Mouse (Mus musculus) neural tube, embryonic 14.5 days (tissue): Measurements from ENCODE around the gene Zscan20. TPM values are rescaled to one million over a fixed set of nuclear protein-coding genes. Genes with fewer than 3 reads are reported as not detected.

Experiments used
- ATAC-seq: fragments of 200-750 bp; cut with Nextera tagmentation; 2 replicates; pipeline ENCODE4 v1.8.0; 2017; ENCODE audit warnings: low read depth, mild to moderate bottlenecking, moderate TSS enrichment, moderate library complexity
- H3K27ac ChIP-seq: fragments of 300-500 bp; sonication (generic); 2 replicates; pipeline ENCODE4 v1.5.1; 2014; ENCODE audit warnings: low read depth, mild to moderate bottlenecking, control low read depth, low read length, moderate library complexity, mixed read lengths
- H3K27me3 ChIP-seq: fragments of 300-500 bp; sonication (generic); 2 replicates; pipeline ENCODE4 v1.6.1; 2014; ENCODE audit warnings: low read length; ENCODE audit not compliant: control insufficient read depth, insufficient read depth
- H3K36me3 ChIP-seq: fragments of 300-500 bp; sonication (generic); 2 replicates; pipeline ENCODE4 v1.6.1; 2014; ENCODE audit warnings: low read length, mixed read lengths; ENCODE audit not compliant: control insufficient read depth, insufficient read depth
- H3K4me1 ChIP-seq: fragments of 300-500 bp; sonication (generic); 2 replicates; pipeline ENCODE4 v1.6.1; 2014; ENCODE audit warnings: low read length; ENCODE audit not compliant: control insufficient read depth, insufficient read depth
- H3K4me2 ChIP-seq: fragments of 300-500 bp; sonication (generic); 2 replicates; pipeline ENCODE4 v1.6.1; 2014; ENCODE audit warnings: mild to moderate bottlenecking, low read depth, low read length, control low read depth
- H3K4me3 ChIP-seq: fragments of 300-500 bp; sonication (generic); 2 replicates; pipeline ENCODE4 v1.5.1; 2014; ENCODE audit warnings: low read depth, low read length, control low read depth, mixed read lengths
- H3K9ac ChIP-seq: fragments of 300-500 bp; sonication (generic); replicated peaks from 2 replicates; pipeline ENCODE4 v1.6.1; 2014; ENCODE audit warnings: low read depth, mild to moderate bottlenecking, control low read depth, low read length, mixed read lengths
- H3K9me3 ChIP-seq: fragments of 300-500 bp; sonication (generic); 2 replicates; pipeline ENCODE4 v1.6.1; 2016; ENCODE audit warnings: low read length; ENCODE audit not compliant: control insufficient read depth
- WGBS: fragments of 180-500 bp; shearing (Covaris S2); extraction: QIAGEN DNeasy Blood & Tissue Kit; methylation state at CpG from one replicate; pipeline ENCODE4 v1.1.7; 2014; 5-methylcytosine and 5-hydroxymethylcytosine counted together
- polyA plus RNA-seq: library from polyadenylated mRNA; unstranded; fragments of >200 nt; fragmentation: Nextera tagmentation; extraction: Ambion mirVana; gene quantifications from 2 replicates; pipeline ENCODE4 v1.2.1, GENCODE M21; 2014

Zscan20 gene
- polyA plus RNA-seq, 1 experiment from 2014 or later: 3.4 TPM

- no peak overlapping the region for H3K4me2 ChIP-seq
- no peak overlapping the region for H3K9ac ChIP-seq
- H3K9me3 ChIP-seq: no peaks in the 10 kb centered on the region
- no peak overlapping the region for H3K27ac ChIP-seq
- no peak overlapping the region for H3K4me3 ChIP-seq
- no peak for ATAC-seq
- H3K4me1 ChIP-seq: peaks cover 13% of the 10 kb centered on the region; the same call in 1 of the 2 replicates
- peaks cover 5% of the 10 kb centered on the region; the same call in 1 of the 2 replicates for H3K36me3 ChIP-seq
- 98% methylated on average over 7 of the region's 7 CpGs for WGBS
- no peaks in the 10 kb centered on the region for H3K27me3 ChIP-seq
Measured at GRCm38 (mm10) chr4:128606586-128606985, 3.3 kb downstream of the Zscan20 start.

DNA sequence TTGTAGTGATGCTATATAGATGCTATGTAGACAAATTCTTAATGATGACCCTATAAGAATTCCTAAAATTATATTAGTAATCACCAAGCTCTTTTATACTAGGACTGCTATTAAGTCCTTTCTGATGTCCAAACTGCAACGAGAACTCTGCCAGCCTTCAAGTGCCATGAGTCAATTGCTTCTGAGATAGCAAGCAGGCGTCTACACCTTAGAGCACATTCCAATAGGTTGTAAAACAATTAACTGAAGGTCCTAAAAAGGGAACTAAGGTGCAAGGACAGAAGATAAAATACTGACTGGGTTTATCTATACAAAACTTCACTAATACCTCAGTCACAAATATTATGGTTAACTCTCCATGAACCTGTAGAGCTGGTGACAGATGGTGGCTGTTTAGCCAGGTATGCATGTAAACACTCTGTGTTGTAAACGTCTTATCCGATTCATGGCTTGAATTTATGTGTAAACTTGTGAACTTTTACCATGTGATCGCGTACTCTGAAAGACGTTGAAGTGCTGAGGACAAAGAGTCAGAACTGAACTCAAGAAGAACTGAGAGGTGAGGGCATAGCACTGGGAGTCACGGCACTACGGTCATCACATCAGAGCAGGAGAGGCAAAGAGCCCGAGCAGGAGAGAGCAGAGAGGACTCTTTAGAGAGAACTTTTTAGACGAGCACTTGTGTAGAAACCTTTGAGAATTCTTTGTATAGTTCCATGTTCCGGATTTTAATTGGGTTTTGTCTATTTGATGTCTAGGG is 11.9 kb downstream of the Zscan20 start:
- H3K4me3 ChIP-seq: no peak overlapping the region
- no peaks in the 10 kb centered on the region for H3K4me1 ChIP-seq
- no peak for ATAC-seq
- H3K9me3 ChIP-seq: no peaks in the 10 kb centered on the region
- H3K27ac ChIP-seq: no peak overlapping the region
- no peaks in the 10 kb centered on the region for H3K36me3 ChIP-seq
- H3K27me3 ChIP-seq: no peaks in the 10 kb centered on the region
- no peak overlapping the region for H3K4me2 ChIP-seq
- 75% methylated on average over 12 of the region's 12 CpGs for WGBS
- no peak overlapping the region for H3K9ac ChIP-seq

GRCm38 (mm10) chr4:128594062-128594461 is 15.8 kb downstream of the Zscan20 start:
- Histone ChIP-seq H3K27me3 (no peaks in the 10 kb centered on the region), H3K27ac (no peak overlapping the region), H3K36me3 (peaks cover 14% of the 10 kb centered on the region), H3K4me2 (no peak overlapping the region), H3K4me3 (no peak overlapping the region), H3K9me3 (no peaks in the 10 kb centered on the region), H3K4me1 (no peaks in the 10 kb centered on the region), H3K9ac (no peak overlapping the region)
- WGBS: 98% methylated on average over 5 of the region's 5 CpGs
- ATAC-seq: no peak

- peaks cover 21% of the 10 kb centered on the region for H3K36me3 ChIP-seq
- no peak overlapping the region for H3K27ac ChIP-seq
- no peak overlapping the region for H3K4me3 ChIP-seq
- H3K9ac ChIP-seq: no peak overlapping the region
- no peaks in the 10 kb centered on the region for H3K9me3 ChIP-seq
- no peaks in the 10 kb centered on the region for H3K4me1 ChIP-seq
- H3K27me3 ChIP-seq: no peaks in the 10 kb centered on the region
- ATAC-seq: no peak
- WGBS: 96% methylated on average over 4 of the region's 4 CpGs
- no peak overlapping the region for H3K4me2 ChIP-seq
Measured at GRCm38 (mm10) chr4:128593286-128593685, 16.6 kb downstream of the Zscan20 start.

GRCm38 (mm10) chr4:128579182-128579581 is 30.7 kb downstream of the Zscan20 start:
- no peaks in the 10 kb centered on the region for H3K27me3 ChIP-seq
- H3K36me3 ChIP-seq: peaks cover 21% of the 10 kb centered on the region
- H3K4me3 ChIP-seq: no peak overlapping the region
- no peak overlapping the region for H3K4me2 ChIP-seq
- 56% methylated on average over 4 of the region's 4 CpGs for WGBS
- H3K27ac ChIP-seq: no peak overlapping the region
- H3K9me3 ChIP-seq: peaks cover 11% of the 10 kb centered on the region
- no peaks in the 10 kb centered on the region for H3K4me1 ChIP-seq
- H3K9ac ChIP-seq: no peak overlapping the region
- ATAC-seq: no peak

- Histone ChIP-seq H3K4me3 (no peak overlapping the region), H3K9ac (no peak overlapping the region), H3K27ac (no peak overlapping the region), H3K27me3 (no peaks in the 10 kb centered on the region), H3K4me1 (no peaks in the 10 kb centered on the region), H3K9me3 (0 out of 2 replicates have a peak, but pooled peaks cover 3% of the 10 kb centered on the region), H3K36me3 (no peaks in the 10 kb centered on the region), H3K4me2 (no peak overlapping the region)
- WGBS: 91% methylated on average over 4 of the region's 4 CpGs
- ATAC-seq: no peak
Measured at GRCm38 (mm10) chr4:128575811-128576210, 34.1 kb downstream of the Zscan20 start.

DNA sequence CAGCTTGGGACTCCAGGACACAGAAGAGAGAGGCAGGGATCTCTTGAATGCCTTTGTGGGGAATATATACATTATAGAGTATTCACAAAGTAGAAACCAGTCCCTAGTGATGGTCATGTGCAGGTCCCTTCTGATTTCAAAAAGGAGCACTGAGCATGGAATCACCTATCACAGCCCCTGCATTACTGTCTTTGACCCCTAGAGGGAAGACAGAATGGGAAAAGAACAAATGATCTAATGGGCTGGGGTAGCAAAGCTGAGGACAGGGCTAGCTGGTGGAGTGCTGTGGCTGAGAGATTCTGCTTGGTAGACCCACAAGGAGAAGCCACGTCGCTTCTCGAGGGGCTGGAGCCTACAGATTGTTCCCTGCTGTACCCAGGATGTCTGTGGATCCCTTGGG is 49.6 kb downstream of the Zscan20 start:
- Histone ChIP-seq H3K27me3 (no peaks in the 10 kb centered on the region), H3K4me2 (no peak overlapping the region), H3K9ac (no peak overlapping the region), H3K36me3 (peaks cover 18% of the 10 kb centered on the region; the same call in 1 of the 2 replicates), H3K4me3 (no peak overlapping the region), H3K27ac (no peak overlapping the region), H3K4me1 (0 out of 2 replicates have a peak, but pooled peaks cover 2% of the 10 kb centered on the region), H3K9me3 (no peaks in the 10 kb centered on the region)
- ATAC-seq: no peak
- WGBS: 91% methylated on average over 3 of the region's 3 CpGs

GRCm38 (mm10) chr4:128554198-128554597 is 55.7 kb downstream of the Zscan20 start:
- peaks cover 23% of the 10 kb centered on the region for H3K36me3 ChIP-seq
- no peaks in the 10 kb centered on the region for H3K4me1 ChIP-seq
- no peaks in the 10 kb centered on the region for H3K9me3 ChIP-seq
- ATAC-seq: no peak
- no peak overlapping the region for H3K4me3 ChIP-seq
- H3K9ac ChIP-seq: no peak overlapping the region
- 100% methylated on average over 2 of the region's 2 CpGs for WGBS
- H3K27ac ChIP-seq: no peak overlapping the region
- H3K4me2 ChIP-seq: no peak overlapping the region
- no peaks in the 10 kb centered on the region for H3K27me3 ChIP-seq

DNA sequence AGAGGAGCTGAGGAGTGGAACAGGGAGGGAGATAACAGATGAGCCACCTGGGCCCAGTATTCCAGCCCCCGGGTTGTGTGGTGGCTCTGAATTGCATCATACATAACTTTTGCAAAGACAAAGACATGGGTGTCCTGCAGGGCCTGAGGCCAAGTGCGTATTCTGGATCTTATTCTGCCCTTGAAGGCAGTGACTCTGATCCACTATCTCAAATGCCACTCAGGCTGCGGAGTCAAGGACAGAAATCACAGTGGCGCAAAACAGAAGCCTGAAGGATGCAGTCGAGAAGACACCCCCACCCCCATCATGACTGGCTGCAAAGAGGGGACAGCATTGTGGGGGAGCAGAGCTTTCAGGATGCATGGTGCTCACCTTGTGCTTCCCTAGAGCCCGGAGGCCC is 59.1 kb downstream of the Zscan20 start:
- H3K9ac ChIP-seq: no peak overlapping the region
- no peaks in the 10 kb centered on the region for H3K9me3 ChIP-seq
- 89% methylated on average over 6 of the region's 6 CpGs for WGBS
- no peaks in the 10 kb centered on the region for H3K27me3 ChIP-seq
- no peaks in the 10 kb centered on the region for H3K4me1 ChIP-seq
- no peak overlapping the region for H3K27ac ChIP-seq
- no peak overlapping the region for H3K4me2 ChIP-seq
- peaks cover 16% of the 10 kb centered on the region for H3K36me3 ChIP-seq
- no peak for ATAC-seq
- H3K4me3 ChIP-seq: no peak overlapping the region
